Mouse (Mus musculus): Measurements from ENCODE around the gene Pafah1b3.

GRCm38 (mm10) chr7:25247498-25247897 lies 50.3 kb downstream of the Pafah1b3 start:
- TF ChIP-seq CTCF (IDR thresholded peaks at IDR 0.05; ENCODE audit: low read depth) (no peak), EP300 (optimal IDR thresholded peaks at IDR 0.05) (no peak)

All from stomach, postnatal 0 days (tissue).